Mouse (Mus musculus) common myeloid progenitor, adult 5-6 weeks (primary cell): ENCODE measurements around the gene Sart3. TPM values are rescaled to one million over a fixed set of nuclear protein-coding genes. Genes with fewer than 3 reads are reported as not detected.

Experiments
- ATAC-seq: replicated peaks from 2 replicates; pipeline ENCODE4 v1.8.0; 2016; ENCODE audit warnings: low read depth, mild to moderate bottlenecking, moderate TSS enrichment, inconsistent platforms; ENCODE audit not compliant: poor library complexity, severe bottlenecking
- total RNA-seq: library from RNA; stranded (forward); fragments of 200-1000, 187-1606 nt; gene quantifications from 2 replicates; pipeline ENCODE4 v1.2.3, GENCODE M21; 2017

Gene Sart3
- total RNA-seq, 1 experiment from 2014 or later: 62.7 TPM

- no peak for ATAC-seq
These were observed 41.6 kb downstream of the Sart3 start for GRCm38 (mm10) chr5:113730641-113731121.

- ATAC-seq: no peak
These were observed 43.6 kb downstream of the Sart3 start for GRCm38 (mm10) chr5:113728691-113729090.

GRCm38 (mm10) chr5:113728011-113728410 is 44.3 kb downstream of the Sart3 start:
- no peak for ATAC-seq

- ATAC-seq: no peak
These were observed 45.1 kb downstream of the Sart3 start for GRCm38 (mm10) chr5:113727238-113727637.

GRCm38 (mm10) chr5:113726618-113727017 is 45.7 kb downstream of the Sart3 start:
- ATAC-seq: no peak

- no peak for ATAC-seq
These were observed 46.9 kb downstream of the Sart3 start for GRCm38 (mm10) chr5:113725417-113725816.

GRCm38 (mm10) chr5:113724446-113724845 is 47.9 kb downstream of the Sart3 start, which contains the start of gene 1700069L16Rik:
Gene 1700069L16Rik, minus strand, starts transcription at chr5:113724772.
- ATAC-seq: peak; percentile 76; the same call in 1 of the 2 replicates

- no peak for ATAC-seq
These were observed 48.6 kb downstream of the Sart3 start for GRCm38 (mm10) chr5:113723567-113724237.

- no peak for ATAC-seq
These were observed 49.9 kb downstream of the Sart3 start for GRCm38 (mm10) chr5:113722224-113723013.

GRCm38 (mm10) chr5:113719221-113719661 is 53.1 kb downstream of the Sart3 start:
- no peak for ATAC-seq

GRCm38 (mm10) chr5:113716581-113717388 is 55.5 kb downstream of the Sart3 start:
- 0 out of 2 replicates have a peak, but pooled peaks have one; percentile 56 for ATAC-seq

GRCm38 (mm10) chr5:113712861-113713260 is 59.4 kb downstream of the Sart3 start:
- no peak for ATAC-seq

GRCm38 (mm10) chr5:113703803-113704585 is 68.3 kb downstream of the Sart3 start:
- ATAC-seq: no peak

GRCm38 (mm10) chr5:113700388-113701023 is 71.8 kb downstream of the Sart3 start:
- ATAC-seq: no peak

GRCm38 (mm10) chr5:113694415-113694814 is 77.9 kb downstream of the Sart3 start:
- ATAC-seq: no peak

GRCm38 (mm10) chr5:113694000-113694399 is 78.3 kb downstream of the Sart3 start:
- ATAC-seq: no peak

GRCm38 (mm10) chr5:113693196-113693755 is 79.0 kb downstream of the Sart3 start:
- ATAC-seq: no peak
